Mouse (Mus musculus) 3T3-L1 (cell line): Measurements from ENCODE around the gene Muc1.

Experiments
- DNase-seq: peaks from one replicate; pipeline ENCODE4 v3.0.0-alpha.2; 2015; ENCODE audit warnings: low read depth, low spot score

The Muc1 gene

DNA sequence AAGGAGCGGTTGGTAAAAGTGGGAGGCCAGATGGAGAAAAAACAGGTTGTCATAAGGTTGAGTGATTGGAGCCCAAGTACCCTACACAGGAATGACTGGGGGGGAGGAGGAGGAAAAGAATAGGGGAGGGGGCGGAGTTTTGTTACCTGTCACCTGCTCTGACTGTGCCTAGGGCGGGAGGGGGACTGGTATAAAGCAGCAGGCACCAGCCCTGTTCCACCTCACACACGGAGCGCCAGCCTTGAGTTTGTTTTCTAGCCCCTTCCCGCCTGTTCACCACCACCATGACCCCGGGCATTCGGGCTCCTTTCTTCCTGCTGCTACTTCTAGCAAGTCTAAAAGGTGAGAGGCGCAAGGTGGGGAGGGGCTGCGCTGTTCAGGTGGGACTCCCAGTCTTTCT is at the start of gene Muc1:
Muc1 (plus strand) TSS at position 222 of the 400 bp plus-strand sequence.
- no peak for DNase-seq

- DNase-seq, result no peak
These were observed 46.9 kb upstream of the Muc1 start for GRCm38 (mm10) chr3:89181749-89182500.

GRCm38 (mm10) chr3:89182531-89183057 is 46.3 kb upstream of the Muc1 start:
- DNase-seq, result no peak

GRCm38 (mm10) chr3:89183058-89183958 is 45.5 kb upstream of the Muc1 start, which contains the start of gene Fam189b:
Fam189b (plus strand) TSS chr3:89183143.
- DNase-seq, result peak; percentile 51

- DNase-seq, result no peak
These were observed 44.9 kb upstream of the Muc1 start for GRCm38 (mm10) chr3:89183959-89184315.

- no peak for DNase-seq
These were observed 41.7 kb upstream of the Muc1 start for GRCm38 (mm10) chr3:89187197-89187596.

DNA sequence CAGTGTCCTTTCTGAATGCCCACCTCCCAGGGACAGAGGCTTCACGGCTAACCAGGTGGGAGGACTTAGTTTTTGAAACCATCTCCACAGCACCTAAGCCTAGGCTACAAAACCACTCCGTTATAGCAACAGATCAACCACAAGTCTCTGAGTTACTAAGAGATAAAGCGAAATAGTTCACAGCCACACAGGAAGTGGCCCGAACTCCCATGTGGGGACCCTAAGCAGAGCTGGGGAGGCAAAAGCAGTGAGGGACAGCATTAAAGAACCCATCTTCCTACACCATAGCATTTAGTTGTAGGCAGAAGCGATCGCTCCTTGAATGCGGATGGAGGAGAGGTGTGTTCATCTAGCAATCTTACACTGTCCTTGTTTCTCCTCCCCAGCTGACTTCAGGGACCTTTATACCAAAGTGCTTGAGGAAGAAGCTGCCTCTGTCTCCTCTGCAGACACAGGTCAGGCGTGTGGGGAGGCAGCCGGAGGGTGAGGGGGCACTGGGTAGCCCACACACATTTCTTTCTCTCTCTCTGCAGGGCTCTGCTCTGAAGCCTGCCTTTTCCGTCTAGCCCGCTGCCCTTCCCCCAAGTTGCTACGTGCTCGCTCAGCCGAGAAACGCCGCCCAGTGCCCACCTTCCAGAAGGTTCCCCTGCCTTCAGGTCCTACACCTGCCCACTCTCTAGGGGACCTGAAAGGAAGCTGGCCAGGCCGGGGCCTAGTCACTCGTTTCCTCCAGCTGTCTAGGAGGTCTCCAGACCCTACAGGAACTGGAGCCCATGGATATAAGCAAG is 41.0 kb upstream of the Muc1 start:
- DNase-seq, result no peak

GRCm38 (mm10) chr3:89188478-89188875 is 40.4 kb upstream of the Muc1 start:
- DNase-seq, result no peak

DNA sequence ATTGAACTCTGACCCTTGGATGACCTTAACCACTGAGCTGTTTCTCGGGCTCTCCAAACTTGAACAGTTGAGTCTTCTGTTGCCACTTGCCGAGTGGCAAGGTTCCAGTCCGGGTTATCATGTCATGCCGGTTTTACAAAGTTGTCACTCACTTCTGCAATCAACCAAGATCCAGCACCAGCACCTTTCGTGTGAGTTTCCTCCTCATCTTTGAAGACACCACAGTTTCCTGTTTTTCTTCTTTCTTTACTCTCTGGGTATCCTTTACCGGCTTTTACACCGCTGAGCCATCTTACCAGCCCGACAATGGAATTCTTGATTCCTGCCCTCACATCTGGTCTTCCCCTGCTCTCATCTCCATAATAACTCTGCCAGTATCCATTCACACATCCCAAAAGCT is 38.4 kb upstream of the Muc1 start:
- no peak for DNase-seq

DNA sequence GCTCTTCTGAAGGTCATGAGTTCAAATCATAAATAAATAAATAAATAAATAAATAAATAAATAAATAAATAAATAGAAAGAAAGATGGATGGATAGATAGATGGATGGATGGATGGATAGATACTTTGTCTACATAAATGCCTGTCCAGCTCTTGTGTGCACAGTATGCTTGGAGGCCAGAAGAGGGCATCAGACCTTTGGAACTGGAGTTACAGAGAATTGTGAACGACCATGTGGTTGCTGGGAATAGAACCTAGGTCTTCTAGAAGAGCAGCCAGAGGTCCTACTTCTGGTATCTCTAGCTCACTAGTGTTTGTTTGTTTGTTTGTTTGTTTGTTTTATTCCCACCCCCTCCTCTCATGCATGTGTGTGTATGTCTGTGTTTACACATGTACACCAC is 35.5 kb upstream of the Muc1 start:
- no peak for DNase-seq

GRCm38 (mm10) chr3:89193853-89194252 is 35.0 kb upstream of the Muc1 start:
- DNase-seq, result peak; percentile 63

GRCm38 (mm10) chr3:89195979-89196877 is 32.6 kb upstream of the Muc1 start:
- DNase-seq, result peak; percentile 97

DNA sequence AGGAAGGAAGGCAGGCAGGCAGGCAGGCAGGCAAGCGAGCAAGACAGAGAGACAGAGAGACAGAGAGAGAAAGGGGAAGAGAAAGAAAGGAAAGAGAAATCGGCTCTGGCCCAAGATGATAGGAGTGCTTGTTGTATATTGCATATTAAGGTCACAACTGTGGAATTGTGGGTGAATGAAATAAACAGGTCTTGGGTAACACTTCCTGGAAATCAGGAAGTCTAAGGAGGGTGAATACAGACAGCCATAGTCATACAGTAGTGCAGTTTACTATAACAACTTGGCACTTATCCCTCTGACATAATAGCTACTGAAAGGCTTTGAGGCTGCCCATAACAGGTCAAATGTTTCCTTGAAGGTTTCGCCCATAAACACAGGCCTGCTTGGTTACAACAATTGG is 29.0 kb upstream of the Muc1 start:
- DNase-seq, result peak; percentile 38

DNA sequence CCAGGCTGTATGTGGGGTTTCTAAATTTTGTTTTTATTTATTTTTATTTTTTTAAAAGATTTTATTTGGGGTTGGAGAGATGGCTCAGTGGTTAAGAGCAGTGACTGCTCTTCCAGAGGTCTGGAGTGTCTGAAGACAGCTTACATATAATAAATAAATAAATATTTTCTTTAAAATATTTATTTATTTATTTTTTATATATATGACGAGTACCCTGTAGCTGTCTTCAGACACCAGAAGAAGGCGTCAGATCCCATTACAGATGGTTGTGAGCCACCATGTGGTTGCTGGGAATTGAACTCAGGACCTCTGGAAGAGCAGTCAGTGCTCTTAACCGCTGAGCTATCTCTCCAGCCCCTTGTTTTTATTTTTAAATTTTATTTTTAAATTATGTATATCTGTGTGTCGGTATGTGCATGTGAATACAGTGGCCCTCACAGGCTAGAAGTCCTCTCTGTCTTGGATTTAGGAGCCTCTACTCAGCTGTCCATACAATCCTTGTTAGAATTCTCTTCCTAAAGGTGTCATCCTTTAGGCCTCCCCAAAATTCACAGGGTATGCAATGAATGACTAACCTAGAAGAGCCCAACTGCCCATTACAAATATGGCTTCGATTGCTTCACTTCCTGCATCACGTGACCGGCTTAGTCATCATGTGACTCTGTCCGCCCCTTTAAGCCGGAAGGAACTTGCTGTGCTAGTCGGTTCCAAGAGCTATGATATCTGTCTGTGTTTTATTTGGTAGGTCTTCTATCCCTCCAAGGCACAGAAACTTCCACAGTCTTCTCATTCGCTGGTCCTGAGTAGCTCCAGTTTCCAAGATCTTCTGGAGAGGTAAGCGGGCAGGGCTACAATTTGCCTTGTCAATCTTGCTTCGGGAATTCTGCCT is 26.4 kb upstream of the Muc1 start, which contains the start of gene Gba:
Gba (plus strand) TSS at position 676 of the 889 bp plus-strand sequence.
- peak; percentile 98 for DNase-seq

- no peak for DNase-seq
These were observed 25.7 kb upstream of the Muc1 start for GRCm38 (mm10) chr3:89203142-89203514.

- no peak for DNase-seq
These were observed 22.8 kb upstream of the Muc1 start for GRCm38 (mm10) chr3:89206079-89206478.

GRCm38 (mm10) chr3:89206695-89207094 is 22.2 kb upstream of the Muc1 start:
- DNase-seq, result no peak

GRCm38 (mm10) chr3:89208075-89208657 is 20.7 kb upstream of the Muc1 start:
- no peak for DNase-seq

- DNase-seq, result no peak
These were observed 20.1 kb upstream of the Muc1 start for GRCm38 (mm10) chr3:89208736-89209135.
